Mouse (Mus musculus): Measurements from ENCODE around the gene Foxp2. TPM values are rescaled to one million over a fixed set of nuclear protein-coding genes. Genes with fewer than 3 reads are reported as not detected.

Foxp2 gene
- polyA plus RNA-seq, 1 experiment from 2014 or later: 14.8 TPM

DNA sequence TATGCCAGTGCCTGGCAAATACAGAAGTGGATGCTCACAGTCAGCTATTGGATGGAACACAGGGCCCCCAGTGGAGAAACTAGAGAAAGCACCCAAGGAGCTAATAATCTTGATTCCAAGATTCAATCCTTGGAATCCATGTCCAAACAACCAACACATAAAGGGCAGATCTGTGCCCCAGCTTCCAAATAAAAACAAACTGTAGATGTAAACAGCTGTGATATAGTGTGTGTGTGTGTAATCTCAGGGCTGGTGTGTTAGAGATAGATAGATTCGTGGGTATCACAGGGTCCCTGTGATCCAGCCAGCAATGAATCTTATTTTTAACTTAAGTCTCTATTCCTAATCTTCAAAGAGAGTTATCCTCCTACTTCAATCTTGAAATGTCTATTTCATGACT is 107.0 kb downstream of the Foxp2 start:
- WGBS (ENCODE audit: insufficient replicate concordance): 90% methylated on average over 1 of the region's 1 CpGs

GRCm38 (mm10) chr6:15028488-15028887 is 127.3 kb downstream of the Foxp2 start:
- Histone ChIP-seq H3K9ac (ENCODE audit: low read depth, low read length) (no peak overlapping the region), H3K4me3 (ENCODE audit: low read depth, low read length) (no peak overlapping the region), H3K4me1 (ENCODE audit: control insufficient read depth, insufficient read depth, low read length) (no peaks in the 10 kb centered on the region), H3K4me2 (no peak overlapping the region), H3K36me3 (ENCODE audit: control insufficient read depth, insufficient read depth, low read length) (no peaks in the 10 kb centered on the region), H3K9me3 (replicated peaks; ENCODE audit: control insufficient read depth, low read length) (no peaks in the 10 kb centered on the region), H3K27me3 (ENCODE audit: control insufficient read depth, insufficient read depth, low read length) (no peaks in the 10 kb centered on the region), H3K27ac (ENCODE audit: low read depth, low read length) (no peak overlapping the region)
- no peak for ATAC-seq (replicated peaks; ENCODE audit: insufficient number of reproducible peaks, low FRiP score, low TSS enrichment)
- 73% methylated on average over 3 of the region's 3 CpGs for WGBS (ENCODE audit: insufficient replicate concordance)

More for the DNA sequence above, 107.0 kb downstream of the Foxp2 start:
- Histone ChIP-seq H3K9ac (ENCODE audit: low read depth, low read length) (no peak overlapping the region), H3K27me3 (ENCODE audit: control insufficient read depth, insufficient read depth, low read length) (no peaks in the 10 kb centered on the region), H3K4me1 (ENCODE audit: control insufficient read depth, insufficient read depth, low read length) (no peaks in the 10 kb centered on the region), H3K9me3 (replicated peaks; ENCODE audit: control insufficient read depth, low read length) (no peaks in the 10 kb centered on the region), H3K4me3 (ENCODE audit: low read depth, low read length) (no peak overlapping the region), H3K4me2 (no peak overlapping the region), H3K36me3 (ENCODE audit: control insufficient read depth, insufficient read depth, low read length) (no peaks in the 10 kb centered on the region), H3K27ac (ENCODE audit: low read depth, low read length) (no peak overlapping the region)
- no peak for ATAC-seq (replicated peaks; ENCODE audit: insufficient number of reproducible peaks, low FRiP score, low TSS enrichment)

DNA sequence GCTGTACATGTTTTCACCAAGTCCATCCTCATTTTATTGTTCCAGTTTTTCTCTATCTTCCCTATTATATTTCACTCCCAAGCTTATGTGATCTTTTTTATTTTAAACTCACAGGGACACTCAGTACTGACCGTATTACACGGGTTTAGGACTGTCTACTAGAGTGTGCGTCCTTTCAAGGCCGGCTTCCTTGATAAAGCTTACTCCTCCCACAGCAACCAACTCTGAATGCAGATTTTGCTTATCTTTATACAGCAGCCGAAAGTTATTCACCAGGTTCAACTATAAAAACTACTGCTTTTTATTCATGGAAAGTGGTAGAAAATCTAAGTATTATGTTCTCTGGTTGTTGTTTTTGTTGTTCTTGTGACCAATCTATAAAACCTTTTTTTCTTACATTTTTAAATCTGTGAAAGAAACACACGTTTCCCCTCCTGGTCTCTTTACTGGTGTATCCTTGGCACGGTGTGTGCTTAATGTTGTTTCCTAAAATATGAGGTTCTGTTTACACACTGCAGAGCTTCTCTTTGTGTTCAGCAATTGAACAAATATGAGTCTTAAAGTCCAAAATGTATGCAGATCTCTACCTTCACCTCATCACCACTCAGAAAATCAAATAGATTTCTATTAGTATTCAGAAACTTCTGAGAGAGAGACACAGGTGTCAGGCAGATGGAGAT is 128.4 kb downstream of the Foxp2 start:
- Histone ChIP-seq H3K36me3 (ENCODE audit: control insufficient read depth, insufficient read depth, low read length) (no peaks in the 10 kb centered on the region), H3K27ac (ENCODE audit: low read depth, low read length) (no peak overlapping the region), H3K9ac (ENCODE audit: low read depth, low read length) (no peak overlapping the region), H3K4me2 (no peak overlapping the region), H3K4me1 (ENCODE audit: control insufficient read depth, insufficient read depth, low read length) (no peaks in the 10 kb centered on the region), H3K4me3 (ENCODE audit: low read depth, low read length) (no peak overlapping the region), H3K9me3 (replicated peaks; ENCODE audit: control insufficient read depth, low read length) (no peaks in the 10 kb centered on the region), H3K27me3 (ENCODE audit: control insufficient read depth, insufficient read depth, low read length) (no peaks in the 10 kb centered on the region)
- WGBS (ENCODE audit: insufficient replicate concordance): 47% methylated on average over 7 of the region's 7 CpGs
- no peak for ATAC-seq (replicated peaks; ENCODE audit: insufficient number of reproducible peaks, low FRiP score, low TSS enrichment)

DNA sequence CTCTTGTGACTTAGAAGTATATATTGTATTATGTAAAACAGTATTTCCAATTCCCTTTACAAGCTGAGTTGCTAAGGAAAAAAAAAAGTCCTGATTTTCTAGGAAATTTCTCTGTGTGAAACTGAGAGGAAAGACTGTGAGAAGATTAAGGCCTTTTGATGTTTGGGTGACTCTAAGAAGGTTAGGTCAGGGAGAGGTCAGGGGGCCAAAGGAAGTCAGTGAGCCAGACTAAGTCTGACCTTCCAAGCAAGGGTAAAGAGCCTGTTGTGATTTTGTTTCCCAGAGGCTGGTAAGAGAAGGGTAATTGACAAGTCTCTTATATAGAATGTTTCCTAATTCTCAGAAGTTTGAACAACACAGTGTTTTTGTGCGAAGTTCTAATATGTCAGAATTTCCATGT is 162.1 kb downstream of the Foxp2 start:
- Histone ChIP-seq H3K9me3 (replicated peaks; ENCODE audit: control insufficient read depth, low read length) (no peaks in the 10 kb centered on the region), H3K4me3 (ENCODE audit: low read depth, low read length) (no peak overlapping the region), H3K27me3 (ENCODE audit: control insufficient read depth, insufficient read depth, low read length) (no peaks in the 10 kb centered on the region), H3K4me1 (ENCODE audit: control insufficient read depth, insufficient read depth, low read length) (no peaks in the 10 kb centered on the region), H3K36me3 (ENCODE audit: control insufficient read depth, insufficient read depth, low read length) (no peaks in the 10 kb centered on the region), H3K9ac (ENCODE audit: low read depth, low read length) (no peak overlapping the region), H3K4me2 (no peak overlapping the region), H3K27ac (ENCODE audit: low read depth, low read length) (no peak overlapping the region)
- ATAC-seq (replicated peaks; ENCODE audit: insufficient number of reproducible peaks, low FRiP score, low TSS enrichment): no peak
- WGBS (ENCODE audit: insufficient replicate concordance): 76% methylated on average over 1 of the region's 1 CpGs

- no peak overlapping the region for H3K4me3 ChIP-seq (ENCODE audit: low read depth, low read length)
- no peaks in the 10 kb centered on the region for H3K4me1 ChIP-seq (ENCODE audit: control insufficient read depth, insufficient read depth, low read length)
- H3K9me3 ChIP-seq (replicated peaks; ENCODE audit: control insufficient read depth, low read length): no peaks in the 10 kb centered on the region
- no peak overlapping the region for H3K9ac ChIP-seq (ENCODE audit: low read depth, low read length)
- WGBS (ENCODE audit: insufficient replicate concordance): 72% methylated on average over 1 of the region's 1 CpGs
- no peak overlapping the region for H3K27ac ChIP-seq (ENCODE audit: low read depth, low read length)
- H3K36me3 ChIP-seq (ENCODE audit: control insufficient read depth, insufficient read depth, low read length): no peaks in the 10 kb centered on the region
- ATAC-seq (replicated peaks; ENCODE audit: insufficient number of reproducible peaks, low FRiP score, low TSS enrichment): no peak
- H3K4me2 ChIP-seq: no peak overlapping the region
- H3K27me3 ChIP-seq (ENCODE audit: control insufficient read depth, insufficient read depth, low read length): no peaks in the 10 kb centered on the region
Measured at GRCm38 (mm10) chr6:15101548-15101947, 200.4 kb downstream of the Foxp2 start.

DNA sequence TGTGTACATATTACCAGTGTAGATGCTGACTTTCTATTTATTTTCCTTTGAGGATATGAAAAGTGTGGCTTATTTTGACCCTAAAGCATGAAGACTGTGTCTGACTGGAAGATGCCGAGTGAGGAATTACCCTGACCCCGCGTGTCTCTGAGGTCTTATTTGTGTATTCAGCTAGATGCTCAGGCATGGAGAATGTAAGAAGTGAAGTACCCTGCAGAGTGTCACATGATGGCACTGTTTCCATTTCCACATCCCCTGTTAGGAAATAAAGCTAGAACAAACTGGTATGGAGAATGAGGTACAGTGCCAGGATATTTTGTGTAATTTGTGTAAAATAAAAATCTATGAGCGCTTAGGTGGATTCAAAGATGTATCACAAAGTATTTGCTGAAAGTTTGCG is 219.8 kb downstream of the Foxp2 start:
- H3K4me3 ChIP-seq (ENCODE audit: low read depth, low read length): no peak overlapping the region
- H3K27ac ChIP-seq (ENCODE audit: low read depth, low read length): no peak overlapping the region
- no peaks in the 10 kb centered on the region for H3K4me1 ChIP-seq (ENCODE audit: control insufficient read depth, insufficient read depth, low read length)
- H3K36me3 ChIP-seq (ENCODE audit: control insufficient read depth, insufficient read depth, low read length): no peaks in the 10 kb centered on the region
- no peak overlapping the region for H3K4me2 ChIP-seq
- no peak for ATAC-seq (replicated peaks; ENCODE audit: insufficient number of reproducible peaks, low FRiP score, low TSS enrichment)
- no peaks in the 10 kb centered on the region for H3K27me3 ChIP-seq (ENCODE audit: control insufficient read depth, insufficient read depth, low read length)
- no peaks in the 10 kb centered on the region for H3K9me3 ChIP-seq (replicated peaks; ENCODE audit: control insufficient read depth, low read length)
- WGBS (ENCODE audit: insufficient replicate concordance): 64% methylated on average over 5 of the region's 5 CpGs
- H3K9ac ChIP-seq (ENCODE audit: low read depth, low read length): no peak overlapping the region

- H3K4me2 ChIP-seq: no peak overlapping the region
- H3K9me3 ChIP-seq (replicated peaks; ENCODE audit: control insufficient read depth, low read length): no peaks in the 10 kb centered on the region
- no peaks in the 10 kb centered on the region for H3K27me3 ChIP-seq (ENCODE audit: control insufficient read depth, insufficient read depth, low read length)
- no peak overlapping the region for H3K27ac ChIP-seq (ENCODE audit: low read depth, low read length)
- H3K36me3 ChIP-seq (ENCODE audit: control insufficient read depth, insufficient read depth, low read length): no peaks in the 10 kb centered on the region
- H3K9ac ChIP-seq (ENCODE audit: low read depth, low read length): no peak overlapping the region
- ATAC-seq (replicated peaks; ENCODE audit: insufficient number of reproducible peaks, low FRiP score, low TSS enrichment): no peak
- H3K4me3 ChIP-seq (ENCODE audit: low read depth, low read length): no peak overlapping the region
- no peaks in the 10 kb centered on the region for H3K4me1 ChIP-seq (ENCODE audit: control insufficient read depth, insufficient read depth, low read length)
Measured at GRCm38 (mm10) chr6:15121339-15121738, 220.2 kb downstream of the Foxp2 start.

GRCm38 (mm10) chr6:15130142-15130541 is 229.0 kb downstream of the Foxp2 start:
- Histone ChIP-seq H3K27me3 (ENCODE audit: control insufficient read depth, insufficient read depth, low read length) (no peaks in the 10 kb centered on the region), H3K4me2 (no peak overlapping the region), H3K27ac (ENCODE audit: low read depth, low read length) (no peak overlapping the region), H3K9me3 (replicated peaks; ENCODE audit: control insufficient read depth, low read length) (no peaks in the 10 kb centered on the region), H3K9ac (ENCODE audit: low read depth, low read length) (no peak overlapping the region), H3K4me1 (ENCODE audit: control insufficient read depth, insufficient read depth, low read length) (no peaks in the 10 kb centered on the region), H3K36me3 (ENCODE audit: control insufficient read depth, insufficient read depth, low read length) (no peaks in the 10 kb centered on the region), H3K4me3 (ENCODE audit: low read depth, low read length) (no peak overlapping the region)
- no peak for ATAC-seq (replicated peaks; ENCODE audit: insufficient number of reproducible peaks, low FRiP score, low TSS enrichment)
- WGBS (ENCODE audit: insufficient replicate concordance): 87% methylated on average over 2 of the region's 2 CpGs

GRCm38 (mm10) chr6:15142094-15142493 is 240.9 kb downstream of the Foxp2 start:
- H3K9me3 ChIP-seq (replicated peaks; ENCODE audit: control insufficient read depth, low read length): no peaks in the 10 kb centered on the region
- no peaks in the 10 kb centered on the region for H3K4me1 ChIP-seq (ENCODE audit: control insufficient read depth, insufficient read depth, low read length)
- no peak overlapping the region for H3K9ac ChIP-seq (ENCODE audit: low read depth, low read length)
- H3K36me3 ChIP-seq (ENCODE audit: control insufficient read depth, insufficient read depth, low read length): no peaks in the 10 kb centered on the region
- no peak for ATAC-seq (replicated peaks; ENCODE audit: insufficient number of reproducible peaks, low FRiP score, low TSS enrichment)
- WGBS (ENCODE audit: insufficient replicate concordance): 74% methylated on average over 1 of the region's 1 CpGs
- no peak overlapping the region for H3K4me2 ChIP-seq
- H3K27me3 ChIP-seq (ENCODE audit: control insufficient read depth, insufficient read depth, low read length): no peaks in the 10 kb centered on the region
- H3K27ac ChIP-seq (ENCODE audit: low read depth, low read length): no peak overlapping the region
- H3K4me3 ChIP-seq (ENCODE audit: low read depth, low read length): no peak overlapping the region

All from heart, embryonic 11.5 days (tissue).